Mouse (Mus musculus): ENCODE data around the gene Ndufs7. TPM values are rescaled to one million over a fixed set of nuclear protein-coding genes. Genes with fewer than 3 reads are reported as not detected.

Ndufs7 gene
- total RNA-seq, 2 experiments from 2014 or later: 182 to 187 TPM

DNA sequence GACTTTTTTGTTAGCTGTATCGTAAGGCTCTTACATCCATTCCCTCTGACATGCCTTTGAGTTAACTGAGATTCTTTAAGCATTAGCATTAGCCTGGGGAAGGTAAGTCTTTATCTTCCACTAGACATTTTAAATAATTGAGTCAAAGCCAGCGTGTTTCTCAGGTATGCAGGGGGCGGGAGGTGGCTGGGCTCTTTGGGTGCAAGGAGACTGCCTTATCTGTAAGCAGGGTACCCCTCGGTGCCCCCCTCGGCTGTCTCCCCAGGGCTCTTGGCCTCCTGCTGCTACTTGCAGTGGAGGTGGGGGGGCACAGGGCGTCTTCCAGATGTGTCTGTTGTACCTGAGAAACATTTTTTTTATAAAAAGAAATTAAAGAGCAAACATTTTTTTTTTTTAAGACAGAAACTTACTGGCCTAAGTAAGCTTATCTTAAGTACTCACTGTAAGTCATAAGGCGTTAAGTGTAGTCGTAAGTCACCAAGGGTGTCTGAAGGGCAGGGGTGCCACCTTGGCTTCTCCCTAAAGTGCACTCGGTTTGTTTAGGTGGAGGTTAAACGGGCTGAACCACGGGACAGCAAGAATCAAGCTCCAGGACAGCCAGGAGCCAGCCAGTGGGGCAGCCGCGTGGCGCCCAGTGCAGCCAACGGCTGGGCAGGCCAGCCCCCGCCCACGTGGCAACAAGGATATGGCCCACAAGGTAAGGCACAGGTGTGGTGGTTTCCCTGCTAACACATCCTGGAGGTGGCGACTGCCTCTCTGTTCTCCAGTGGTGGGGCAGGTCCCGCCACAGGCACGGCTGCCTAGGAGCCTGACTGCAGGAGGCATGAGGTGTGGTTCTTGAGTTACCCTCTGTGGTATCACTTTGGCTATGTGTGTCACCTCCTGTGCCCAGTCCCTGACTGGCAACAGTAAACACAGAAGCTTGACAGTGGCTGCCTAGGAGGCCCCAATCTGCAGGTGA lies 33.8 kb downstream of the Ndufs7 start:
- DNase-seq (ENCODE audit: low spot score in 2 of 2): no peak
- intact Hi-C loops (cut with DNase I): no loop called here

DNA sequence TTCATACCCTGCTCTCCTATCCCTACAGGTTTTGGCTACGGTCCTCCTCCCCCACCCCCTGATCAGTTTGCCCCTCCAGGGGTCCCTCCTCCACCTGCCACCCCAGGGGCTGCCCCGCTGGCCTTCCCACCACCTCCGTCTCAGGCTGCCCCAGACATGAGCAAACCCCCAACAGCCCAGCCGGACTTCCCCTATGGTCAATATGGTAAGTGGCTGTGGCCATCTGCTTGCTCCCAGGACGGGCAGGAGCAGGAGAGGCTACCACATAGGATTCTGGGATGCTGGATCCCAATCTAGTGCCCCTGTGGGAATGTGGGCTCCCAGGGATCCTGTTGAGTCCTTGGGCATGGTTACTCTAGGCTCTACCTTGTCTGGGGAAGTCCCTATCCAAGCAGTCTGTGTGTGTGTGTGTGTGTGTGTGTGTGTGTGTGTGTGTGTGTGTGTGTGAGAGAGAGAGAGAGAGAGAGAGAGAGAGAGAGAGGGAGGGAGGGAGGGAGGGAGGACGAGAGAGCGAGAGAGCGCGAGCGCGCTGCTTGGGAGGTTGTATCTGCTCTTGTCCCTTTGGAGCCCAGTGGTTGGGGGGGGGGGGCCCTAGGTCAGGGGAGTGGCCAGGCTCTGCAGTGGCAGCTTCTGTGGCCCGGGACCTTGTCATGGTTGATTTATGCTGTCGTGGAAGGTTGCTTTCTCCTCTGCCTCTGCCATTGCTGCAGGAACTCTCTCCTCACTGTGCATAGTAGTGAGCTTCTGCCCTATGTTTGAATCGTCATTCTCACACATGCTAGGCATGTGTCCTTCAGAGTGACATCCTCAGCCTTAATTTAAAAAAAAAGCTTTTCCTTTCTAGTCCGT lies 36.5 kb downstream of the Ndufs7 start:
- intact Hi-C loops (cut with DNase I): no loop called here
- no peak for DNase-seq (ENCODE audit: low spot score in 2 of 2)

DNA sequence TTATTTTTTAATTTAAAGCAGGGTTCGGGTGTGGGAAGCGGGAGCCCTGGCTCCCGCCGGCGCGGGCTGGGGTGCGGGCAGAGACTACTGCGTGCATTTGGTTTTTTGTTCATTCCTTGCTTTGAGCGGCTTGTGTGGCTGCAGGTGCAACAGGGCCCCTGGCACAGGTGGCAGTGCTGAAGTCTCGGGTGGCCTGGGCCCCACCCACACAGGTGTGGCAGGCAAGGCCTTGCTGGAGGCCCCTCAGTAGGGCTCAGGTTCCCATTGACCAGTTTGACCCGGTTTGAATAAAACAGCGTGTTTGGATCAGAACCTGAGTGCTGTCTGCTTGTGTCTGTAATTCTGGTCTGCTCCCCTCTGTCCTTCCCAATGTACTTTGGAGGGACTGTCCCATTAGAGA lies 39.2 kb downstream of the Ndufs7 start:
- DNase-seq (ENCODE audit: low spot score in 2 of 2): no peak
- intact Hi-C loops (cut with DNase I): loop anchor here (2.0 kb wide), 1 partner anchor 17 kb away; no protein-coding TSS in a partner anchor

DNA sequence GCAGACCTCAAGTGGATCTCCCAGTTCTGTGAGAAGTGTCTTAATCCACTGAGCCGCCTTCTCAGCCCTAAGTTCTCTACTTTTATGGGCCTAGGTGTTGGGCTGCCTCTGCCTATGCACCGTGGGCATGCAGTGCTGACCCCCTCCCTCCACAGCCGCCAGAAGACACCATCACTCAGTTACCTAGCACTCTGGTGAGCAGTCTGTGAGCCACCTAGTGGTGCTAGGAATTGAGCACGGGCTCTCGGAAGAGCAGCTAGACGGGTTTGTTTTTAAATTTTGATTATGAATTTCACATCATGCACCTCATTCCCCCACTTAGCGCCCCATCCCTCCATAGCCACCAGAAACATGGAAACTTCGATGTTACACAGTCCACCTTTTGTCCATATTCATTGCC lies 39.7 kb downstream of the Ndufs7 start:
- no peak for DNase-seq (ENCODE audit: low spot score in 2 of 2)
- intact Hi-C loops (cut with DNase I): loop anchor here (2.0 kb wide), 1 partner anchor 18 kb away; no protein-coding TSS in a partner anchor

DNA sequence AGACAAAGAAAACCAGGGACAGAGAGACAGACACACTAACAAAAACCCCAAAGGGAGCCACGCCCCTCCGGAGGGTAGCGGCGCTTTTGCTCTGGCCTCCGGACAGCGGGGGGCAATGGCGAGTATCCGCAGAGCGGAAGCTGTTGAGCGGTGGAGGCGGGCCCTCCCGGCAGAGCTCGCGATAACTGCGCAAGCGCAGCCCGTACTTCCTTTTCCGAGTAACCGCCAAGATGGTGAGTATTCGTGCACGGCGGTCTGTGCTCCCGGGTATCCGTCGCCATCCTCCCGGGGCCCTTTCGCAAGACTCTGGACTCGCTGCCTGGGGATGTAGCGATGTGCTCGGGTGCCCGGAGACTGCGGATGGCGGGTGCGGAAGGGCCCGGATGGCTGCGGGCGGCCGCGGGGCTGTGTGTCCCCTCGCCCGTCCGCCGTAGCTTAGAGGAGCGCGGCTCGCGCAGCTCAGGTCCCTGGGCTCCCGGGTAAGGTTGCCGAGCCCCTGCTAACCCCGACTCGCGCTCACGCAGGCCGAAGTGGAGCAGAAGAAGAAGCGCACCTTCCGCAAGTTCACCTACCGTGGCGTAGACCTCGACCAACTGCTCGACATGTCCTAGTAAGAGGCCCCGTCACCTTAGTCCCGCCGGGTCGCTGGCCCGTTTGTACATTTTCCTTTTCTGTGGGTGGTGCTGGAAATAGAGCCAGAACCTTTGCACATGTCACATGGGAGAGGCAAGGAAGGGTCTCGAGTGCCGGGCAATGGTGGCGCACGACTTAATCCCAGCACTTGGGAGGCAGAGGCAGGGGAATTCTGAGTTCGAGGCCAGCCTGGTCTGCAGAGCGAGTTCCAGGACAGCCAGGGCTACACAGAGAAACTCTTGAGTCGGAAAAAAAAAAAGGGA lies 43.6 kb downstream of the Ndufs7 start, which contains the start of gene Rps15:
TSS of gene Rps15 (plus strand) at position 203 of the 896 bp plus-strand sequence.
- peak; percentile 93 to 96 for DNase-seq (ENCODE audit: low spot score in 2 of 2)
- intact Hi-C loops (cut with DNase I): no loop called here

DNA sequence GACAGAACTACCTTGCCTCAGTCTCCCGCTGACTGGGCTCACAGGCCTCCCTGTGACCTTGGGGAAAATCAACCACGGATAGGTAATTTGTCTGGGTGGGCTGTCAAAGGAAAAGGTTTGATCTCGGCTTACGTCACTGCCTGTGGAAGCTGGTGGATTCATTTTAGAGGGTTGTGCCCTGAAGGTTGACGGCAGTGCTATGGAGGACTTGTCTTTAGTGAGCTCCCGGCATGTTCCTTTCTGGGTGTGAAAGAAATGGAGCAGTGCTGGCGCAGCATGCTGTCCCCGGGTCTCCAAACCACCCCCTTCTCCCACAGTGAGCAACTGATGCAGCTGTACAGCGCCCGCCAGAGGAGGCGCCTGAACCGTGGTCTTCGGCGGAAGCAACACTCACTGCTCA lies 44.4 kb downstream of the Ndufs7 start:
- no peak for DNase-seq (ENCODE audit: low spot score in 2 of 2)
- intact Hi-C loops (cut with DNase I): no loop called here

DNA sequence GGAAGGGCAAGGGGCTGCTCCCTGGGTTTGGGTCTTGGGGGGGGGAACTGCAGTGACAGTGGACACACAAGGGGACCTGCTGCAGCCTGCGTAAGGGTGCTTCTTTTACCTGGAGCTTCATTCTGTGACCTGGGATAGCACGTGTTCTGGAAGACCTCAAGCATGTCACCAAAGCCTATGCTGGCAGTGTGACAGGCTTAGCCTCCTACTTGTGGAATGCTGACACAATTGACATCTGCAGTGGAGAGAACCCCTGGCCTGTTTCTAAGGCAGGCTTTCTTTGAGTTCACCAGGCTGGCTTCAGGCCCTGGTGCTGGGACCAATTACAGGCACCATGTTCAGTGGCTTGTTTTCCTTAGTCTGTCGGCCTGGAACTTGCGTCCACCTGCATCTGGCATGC lies 45.4 kb downstream of the Ndufs7 start:
- no peak for DNase-seq (ENCODE audit: low spot score in 2 of 2)
- intact Hi-C loops (cut with DNase I): loop anchor here (2.0 kb wide), 2 partner anchors 54 to 80 kb away; partner anchors contain the start of gene Adamtsl5

DNA sequence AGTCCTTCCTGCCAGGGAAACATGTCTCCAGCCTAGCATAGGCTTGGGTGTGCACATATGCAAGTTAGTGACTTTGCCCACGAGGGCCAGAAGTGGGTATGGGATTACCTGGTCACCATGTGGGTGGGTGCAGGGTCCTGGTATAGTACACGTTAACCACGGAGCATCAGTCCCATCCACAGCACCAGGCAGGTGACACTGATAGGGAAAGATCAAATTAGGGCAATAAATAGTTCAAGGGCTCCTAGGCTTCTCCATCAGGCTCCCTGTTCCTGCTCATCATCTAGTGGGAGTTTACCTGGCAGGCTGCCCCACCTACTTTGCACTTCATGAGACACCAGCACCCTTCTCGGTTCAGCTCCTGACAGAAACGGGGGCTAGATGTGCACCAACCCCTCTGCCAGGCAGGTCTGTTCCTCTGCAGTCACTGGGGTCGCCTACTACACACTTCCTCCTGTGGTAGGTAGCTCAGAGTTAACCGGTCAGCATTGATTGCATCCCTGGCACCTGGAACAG lies 45.9 kb downstream of the Ndufs7 start:
- DNase-seq (ENCODE audit: low spot score in 2 of 2): no peak
- intact Hi-C loops (cut with DNase I): loop anchor here (2.0 kb wide), 2 partner anchors 54 to 80 kb away; partner anchors contain the start of gene Adamtsl5

DNA sequence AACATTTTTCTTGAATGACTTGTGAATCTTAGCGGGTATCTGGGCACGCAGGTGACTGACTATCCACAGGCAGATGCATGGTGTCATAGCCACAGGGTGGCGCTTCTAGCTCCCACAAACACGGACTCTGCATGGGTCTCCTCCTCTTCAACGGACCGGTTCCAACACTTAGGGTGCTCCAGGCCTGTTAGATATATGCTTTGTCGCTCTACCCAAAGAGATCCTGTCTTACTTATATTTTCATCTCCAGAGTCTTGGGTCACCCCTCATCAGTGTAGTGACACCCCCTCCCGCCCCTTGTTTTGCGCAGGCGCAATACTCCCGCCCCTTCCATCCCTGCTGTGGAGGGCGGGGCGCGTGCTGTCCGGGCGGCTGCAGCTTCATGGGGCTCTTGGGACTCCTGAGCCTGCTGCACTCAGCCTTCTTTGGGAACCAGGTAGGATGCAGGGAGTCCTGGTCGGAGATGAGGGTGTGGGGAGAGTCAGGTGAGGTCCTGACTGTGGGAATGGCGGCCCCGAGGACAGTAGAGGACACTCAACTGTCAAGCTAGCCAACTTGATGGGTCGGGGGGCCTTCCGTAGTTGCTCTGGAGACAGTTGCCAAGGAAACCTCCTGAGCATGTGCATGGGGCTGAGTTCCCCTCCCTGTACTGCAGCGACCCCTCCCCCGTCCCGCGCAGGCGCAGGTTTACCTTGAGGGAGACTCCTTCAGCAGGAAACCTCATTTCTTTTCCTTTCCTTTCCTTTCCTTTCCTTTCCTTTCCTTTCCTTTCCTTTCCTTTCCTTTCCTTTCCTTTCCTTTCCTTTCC lies 46.9 kb downstream of the Ndufs7 start, which contains the start of gene Apc2:
TSS of gene Apc2 (plus strand) at position 360 of the 808 bp plus-strand sequence.
- intact Hi-C loops (cut with DNase I): loop anchor here (2.0 kb wide), 2 partner anchors 53 to 79 kb away; partner anchors contain the start of gene Adamtsl5
- peak; percentile 84 to 86 for DNase-seq (ENCODE audit: low spot score in 2 of 2)

DNA sequence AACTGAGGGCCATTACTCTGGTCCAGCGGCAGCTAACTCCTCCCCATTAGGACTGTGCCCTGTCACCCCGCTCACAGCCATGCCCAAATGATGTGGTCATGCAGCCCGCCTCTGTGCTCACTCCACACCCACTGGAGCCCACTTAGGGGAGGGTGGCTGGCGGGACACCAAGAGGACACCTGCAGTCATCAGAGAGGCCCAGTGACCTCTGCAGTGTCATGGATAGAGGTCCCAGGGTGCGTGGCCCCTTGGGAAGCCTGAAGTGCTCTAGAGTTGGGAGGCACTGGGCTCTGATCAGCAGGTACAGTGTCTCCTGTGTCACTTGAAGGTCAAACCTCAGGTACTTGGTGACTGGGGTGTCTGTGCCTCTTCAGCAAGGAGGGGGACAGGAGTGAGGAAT lies 47.9 kb downstream of the Ndufs7 start:
- DNase-seq (ENCODE audit: low spot score in 2 of 2): no peak
- intact Hi-C loops (cut with DNase I): no loop called here

DNA sequence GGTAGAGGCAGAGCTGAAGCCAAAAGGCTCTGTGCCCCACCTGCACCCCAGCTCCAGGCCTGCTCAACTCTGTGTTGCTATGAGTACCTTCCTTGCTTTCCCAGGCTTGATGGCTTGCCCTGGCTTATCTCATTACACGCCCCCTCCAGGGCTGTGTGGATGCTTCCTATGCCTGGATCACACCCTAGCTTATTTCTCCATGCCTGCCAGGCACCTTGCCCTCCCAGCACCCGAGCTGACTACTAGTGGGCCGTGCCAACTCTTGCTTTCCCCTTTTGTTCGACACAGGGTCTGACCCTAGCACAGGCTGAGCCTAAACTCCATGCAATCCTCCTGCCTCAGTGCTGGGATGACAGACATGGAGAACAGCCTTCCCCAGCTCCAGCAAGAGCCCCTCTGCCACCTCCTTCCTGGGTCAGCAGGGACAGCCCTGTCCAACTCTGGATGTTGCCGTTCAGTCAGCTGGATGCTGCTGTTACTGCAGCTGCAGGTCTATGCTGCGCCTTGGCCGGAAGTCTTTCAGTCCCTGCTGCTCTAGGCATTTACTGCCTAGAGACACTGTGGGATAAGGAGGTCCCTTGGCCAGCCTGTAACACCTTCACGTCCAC lies 48.7 kb downstream of the Ndufs7 start:
- DNase-seq (ENCODE audit: low spot score in 2 of 2): no peak
- intact Hi-C loops (cut with DNase I): no loop called here

DNA sequence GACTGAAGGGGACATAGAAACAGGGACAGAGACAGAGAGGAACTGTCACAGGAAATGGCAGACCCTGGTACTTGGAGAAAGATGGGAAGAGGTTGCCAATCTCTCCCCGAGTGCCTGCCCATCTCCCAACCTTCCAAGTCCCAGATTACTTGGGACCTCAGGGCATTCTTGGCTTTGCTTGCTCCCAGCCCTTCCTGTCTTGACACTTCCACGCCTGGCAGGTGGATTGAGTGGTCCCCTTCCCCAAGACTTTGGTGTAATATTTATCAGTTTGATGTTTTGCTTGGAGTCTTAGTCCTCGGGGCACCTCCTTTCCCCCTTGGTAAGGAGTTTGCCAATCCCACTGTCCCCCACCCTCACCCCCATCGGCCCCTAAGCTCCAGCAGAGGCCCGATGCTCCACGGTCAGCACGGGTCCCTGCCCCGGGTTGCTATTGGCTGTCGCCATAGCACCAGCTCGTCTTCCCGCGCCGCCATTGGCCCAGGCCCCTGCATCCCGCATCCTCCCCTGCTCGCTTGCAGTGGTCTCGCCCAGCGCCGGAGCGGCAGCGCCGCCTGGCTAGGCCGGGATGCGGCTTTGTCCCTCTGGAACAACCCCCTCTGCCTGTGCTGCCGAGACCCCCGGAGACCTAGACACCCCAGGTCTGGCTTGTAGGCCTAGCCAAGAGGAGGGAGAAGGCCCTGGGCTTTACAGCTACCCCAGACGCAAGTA lies 49.8 kb downstream of the Ndufs7 start:
- peak; percentile 92 to 96 for DNase-seq (ENCODE audit: low spot score in 2 of 2)
- intact Hi-C loops (cut with DNase I): no loop called here

DNA sequence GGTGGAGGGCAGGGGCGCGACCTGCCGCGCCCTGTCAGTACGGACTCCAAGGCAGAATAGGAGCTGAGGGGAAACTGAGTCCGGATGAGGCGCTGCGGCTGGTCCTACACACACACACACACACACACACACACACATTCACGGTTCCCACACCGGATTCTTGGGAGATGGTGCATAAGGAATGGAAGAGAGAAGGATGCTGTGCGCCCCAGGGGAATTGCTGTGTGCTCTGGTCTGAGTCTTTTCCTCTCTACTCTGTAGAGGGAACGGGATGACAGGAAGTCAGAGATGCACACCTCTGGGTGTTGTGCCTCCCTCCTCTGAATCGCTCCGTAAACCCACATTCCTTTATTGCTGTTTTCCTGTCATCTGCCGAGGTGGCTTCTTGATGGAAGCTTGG lies 50.4 kb downstream of the Ndufs7 start:
- intact Hi-C loops (cut with DNase I): no loop called here
- DNase-seq (ENCODE audit: low spot score in 2 of 2): no peak

DNA sequence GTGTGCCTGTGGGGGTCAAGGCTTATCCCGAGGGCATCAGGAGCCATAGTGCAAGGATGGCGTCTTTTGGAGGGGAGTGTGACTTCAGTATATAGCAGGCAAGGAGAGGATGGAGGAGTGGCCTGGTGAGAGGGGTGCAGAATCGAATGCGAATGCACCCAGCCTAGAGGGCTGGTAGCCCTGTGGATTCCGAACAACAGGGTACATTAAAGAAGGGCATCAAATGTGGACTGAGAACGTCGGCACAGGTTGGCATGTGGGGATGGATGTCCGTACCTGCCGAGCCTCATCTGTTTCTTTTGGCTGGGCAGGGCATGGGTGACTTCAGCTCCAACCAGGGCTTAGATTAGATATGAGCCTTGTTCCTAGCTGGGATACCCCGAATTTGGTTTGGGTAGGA lies 50.9 kb downstream of the Ndufs7 start:
- intact Hi-C loops (cut with DNase I): no loop called here
- DNase-seq (ENCODE audit: low spot score in 2 of 2): no peak

DNA sequence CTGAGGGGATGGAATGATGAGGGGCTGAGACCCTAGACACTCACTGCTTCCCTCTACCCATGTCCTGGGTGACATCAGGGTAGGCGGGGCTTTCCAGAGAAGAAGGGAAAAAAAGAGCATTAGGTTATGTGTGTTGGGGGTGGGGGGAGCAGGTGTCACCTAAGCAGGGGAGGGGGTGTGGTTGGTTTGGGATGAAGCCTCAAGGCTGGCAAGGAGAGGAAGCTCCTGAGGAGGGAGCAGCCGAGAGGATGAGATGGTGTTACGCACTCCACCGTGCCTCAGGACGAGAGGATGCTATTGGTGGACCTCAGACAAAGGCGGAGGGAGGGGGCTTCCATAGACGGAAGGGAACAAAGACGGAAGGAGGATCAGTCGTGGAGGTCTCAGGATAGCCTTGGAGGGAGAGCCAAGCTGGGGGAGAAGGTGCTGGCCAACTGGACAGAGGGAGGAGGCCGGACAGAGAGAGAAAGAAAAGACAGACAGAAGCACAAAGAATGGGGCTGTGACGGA lies 51.8 kb downstream of the Ndufs7 start:
- peak in 1 of 2 experiments; percentile 47 for DNase-seq (ENCODE audit: low spot score in 2 of 2)
- intact Hi-C loops (cut with DNase I): no loop called here

DNA sequence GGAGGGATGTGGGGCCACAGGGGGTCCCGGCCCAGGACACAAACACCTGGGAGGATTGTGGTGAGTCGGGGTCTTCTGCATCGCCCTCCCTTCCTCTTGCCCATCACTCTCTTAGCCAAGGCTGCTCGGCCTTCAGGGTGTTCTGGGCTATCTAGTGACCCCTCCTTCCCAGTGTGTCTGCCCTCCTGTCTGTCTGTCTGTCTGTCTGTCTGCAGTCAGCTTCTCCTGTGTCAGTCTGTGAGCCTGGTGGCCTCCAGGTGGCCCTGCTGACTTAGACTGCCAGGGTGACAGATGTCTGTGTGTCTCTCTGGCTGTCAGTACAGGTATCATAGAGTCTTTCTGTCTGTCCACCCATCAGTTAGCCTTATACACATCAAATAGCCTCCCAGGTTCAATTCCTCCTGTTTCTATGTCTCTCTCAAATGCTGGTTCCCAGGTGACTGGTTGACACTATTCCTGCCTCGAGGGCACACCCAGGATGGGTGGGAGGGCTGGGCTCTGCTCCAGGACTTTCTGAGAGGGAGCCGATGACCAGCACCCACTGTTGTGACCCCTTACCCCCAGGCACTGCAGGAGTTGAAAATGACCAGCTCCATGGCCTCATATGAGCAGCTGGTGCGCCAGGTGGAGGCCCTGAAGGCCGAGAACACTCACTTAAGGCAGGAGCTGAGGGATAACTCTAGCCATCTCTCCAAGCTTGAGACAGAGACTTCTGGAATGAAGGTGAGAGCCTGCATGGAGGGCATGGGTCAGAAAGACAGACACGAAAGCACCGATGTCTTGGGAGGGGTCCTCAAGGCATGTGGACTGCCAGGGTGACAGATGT lies 52.5 kb downstream of the Ndufs7 start:
- no peak for DNase-seq (ENCODE audit: low spot score in 2 of 2)
- intact Hi-C loops (cut with DNase I): no loop called here

Data from left cerebral cortex, postnatal 25 days (tissue).